Mouse (Mus musculus) fat pad, adult 2 months (tissue): ENCODE measurements at regions not wholly inside any gene's neighbourhood (a gene's known extent, or its start where the extent isn't known, plus 50 kb on each side); places are given as distances from the start of the nearest gene placed in this dataset.

Source experiments
- DNase-seq: peaks from one replicate; pipeline ENCODE4 v3.0.0-alpha.2; 2011; ENCODE audit warnings: low read depth, low spot score; ENCODE audit errors: extremely low read depth

- no peak for DNase-seq
These were observed 51.8 kb upstream of the 1190002N15Rik start for GRCm38 (mm10) chr9:94589672-94590071.

DNA sequence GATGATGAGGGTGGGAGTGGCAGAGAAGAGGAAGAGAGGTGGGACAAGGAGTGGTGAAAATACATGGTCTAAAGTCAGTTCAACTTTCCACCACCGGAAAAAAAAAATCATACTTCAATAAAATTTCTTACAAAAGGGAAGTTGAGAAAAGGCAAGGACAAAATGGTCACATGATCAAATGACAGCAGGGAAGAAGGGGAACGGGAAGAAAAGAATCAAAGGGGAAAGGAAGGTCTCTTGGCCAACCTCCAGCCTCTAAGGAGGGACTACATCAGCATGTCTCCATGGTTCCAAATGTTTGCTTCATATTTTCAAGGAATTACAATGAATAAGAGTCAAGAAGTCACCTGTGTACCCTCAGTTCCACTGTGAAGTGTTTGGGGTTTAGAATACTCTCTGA lies 64.7 kb upstream of the Slc9a9 start:
- DNase-seq: no peak

DNA sequence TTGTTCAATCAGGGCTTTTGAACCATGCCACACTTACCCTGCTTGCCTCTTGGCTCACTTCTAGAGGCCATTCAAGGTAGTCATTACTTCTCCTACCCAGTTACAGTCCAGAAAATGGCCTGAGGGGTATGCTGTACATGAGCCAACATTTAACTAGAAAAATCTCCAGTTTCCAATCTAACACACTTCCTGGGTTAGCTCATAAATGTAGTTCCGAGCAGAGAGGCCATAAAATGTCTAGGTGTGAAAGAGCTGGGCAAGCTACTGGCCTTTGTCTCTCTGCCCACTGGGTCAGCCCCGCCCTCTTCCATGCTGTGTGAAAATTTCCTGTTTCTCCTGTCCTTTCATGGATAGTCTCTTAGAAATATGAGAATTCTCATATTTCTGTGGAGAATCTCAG lies 63.3 kb upstream of the Slc9a9 start:
- peak; percentile 74 for DNase-seq

- peak; percentile 18 for DNase-seq
These were observed 62.5 kb upstream of the Slc9a9 start for GRCm38 (mm10) chr9:94607011-94607749.

GRCm38 (mm10) chr9:94607750-94608106 lies 62.0 kb upstream of the Slc9a9 start:
- DNase-seq: no peak

- DNase-seq: no peak
These were observed 59.6 kb upstream of the Slc9a9 start for GRCm38 (mm10) chr9:94610101-94610500.

GRCm38 (mm10) chr9:94610600-94611337 lies 58.9 kb upstream of the Slc9a9 start:
- DNase-seq: no peak

DNA sequence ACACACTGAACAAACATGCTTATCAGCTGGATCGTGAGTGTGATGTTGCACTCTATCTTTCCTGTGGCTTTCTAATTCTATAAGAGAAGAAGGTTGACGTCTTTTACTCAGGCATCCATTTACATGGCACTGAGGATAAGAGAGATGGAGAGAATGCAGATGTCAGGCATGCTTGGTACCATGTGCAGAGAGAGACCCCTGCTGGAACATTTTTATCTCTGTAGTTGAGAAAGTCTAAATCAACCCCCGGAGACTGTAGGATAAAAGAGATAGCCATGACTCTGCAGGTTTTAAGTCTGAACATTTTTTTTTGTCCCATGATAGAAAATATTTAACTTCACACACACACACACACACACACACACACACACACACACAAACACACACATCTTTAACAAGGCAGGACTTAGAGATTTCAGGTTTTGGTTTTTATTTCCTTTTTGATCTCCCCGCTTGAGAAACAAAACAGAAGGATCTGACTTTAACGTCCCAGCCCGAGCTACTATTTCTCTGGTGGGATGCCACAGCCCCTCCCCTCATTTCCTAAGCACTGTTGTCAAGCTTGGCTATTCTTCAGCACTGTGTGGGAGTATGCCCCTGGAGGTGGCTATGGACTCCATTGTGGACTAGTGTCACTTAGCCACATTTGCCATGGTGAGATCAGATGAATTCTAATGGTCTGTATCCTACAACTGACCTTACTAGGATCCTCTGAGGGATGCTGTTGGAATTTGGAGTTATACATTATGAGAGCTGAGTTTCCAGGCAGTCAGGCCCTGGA lies 55.6 kb upstream of the Slc9a9 start:
- no peak for DNase-seq

GRCm38 (mm10) chr9:94615205-94615604 lies 54.5 kb upstream of the Slc9a9 start:
- DNase-seq: no peak

GRCm38 (mm10) chr9:94618079-94618786 lies 51.5 kb upstream of the Slc9a9 start:
- no peak for DNase-seq
